Mouse (Mus musculus): ENCODE data around the gene Hist1h2bf.
"Not testable (repeated sequence)": the region's sequence is repeated elsewhere in the genome, so short reads cannot be mapped to it uniquely, and the experiment has no call there.

Hist1h2bf gene

GRCm38 (mm10) chr13:23586099-23586939 is 12.3 kb upstream of the Hist1h2bf start:
- no peak for DNase-seq

GRCm38 (mm10) chr13:23585442-23586098 is 11.6 kb upstream of the Hist1h2bf start:
- peak; percentile 43 to 75 for DNase-seq

- peak; percentile 71 to 82 for DNase-seq
These were observed 11.0 kb upstream of the Hist1h2bf start for GRCm38 (mm10) chr13:23585029-23585441.

GRCm38 (mm10) chr13:23584331-23584730 is 10.3 kb upstream of the Hist1h2bf start:
- no peak for DNase-seq

GRCm38 (mm10) chr13:23583387-23584068 is 9.5 kb upstream of the Hist1h2bf start:
- no peak for DNase-seq

GRCm38 (mm10) chr13:23582219-23583056 is 8.4 kb upstream of the Hist1h2bf start:
- DNase-seq = no peak

GRCm38 (mm10) chr13:23581408-23582218 is 7.6 kb upstream of the Hist1h2bf start, which contains the start of gene Hist1h4d:
Gene Hist1h4d, plus strand, starts transcription at chr13:23581598.
- DNase-seq = peak; percentile 96

- DNase-seq = no peak
These were observed 3.8 kb upstream of the Hist1h2bf start for GRCm38 (mm10) chr13:23577835-23578234.

- no peak for DNase-seq
These were observed 3.1 kb upstream of the Hist1h2bf start for GRCm38 (mm10) chr13:23576906-23577639.

- no peak for DNase-seq
These were observed 2.4 kb upstream of the Hist1h2bf start for GRCm38 (mm10) chr13:23576351-23576881.

GRCm38 (mm10) chr13:23575864-23576313 is 1.9 kb upstream of the Hist1h2bf start:
- DNase-seq = not testable (repeated sequence)

- DNase-seq = no peak
These were observed 1.4 kb upstream of the Hist1h2bf start, which contains the start of gene Hist1h3d for GRCm38 (mm10) chr13:23575271-23575851. Gene Hist1h3d, plus strand, starts transcription at chr13:23575763.

- not testable (repeated sequence) for DNase-seq
These were observed 662 bp upstream of the Hist1h2bf start for GRCm38 (mm10) chr13:23574546-23575170.

- not testable (repeated sequence) for DNase-seq
These were observed 730 bp downstream of the Hist1h2bf start for GRCm38 (mm10) chr13:23573034-23573897.

- no peak for DNase-seq
These were observed 1.6 kb downstream of the Hist1h2bf start for GRCm38 (mm10) chr13:23572218-23573033.

GRCm38 (mm10) chr13:23571504-23572217 is 2.3 kb downstream of the Hist1h2bf start:
- DNase-seq = not testable (repeated sequence)
